Mouse (Mus musculus) ES-Bruce4 (cell line): ENCODE measurements around the gene Akr1b8. TPM values are rescaled to one million over a fixed set of nuclear protein-coding genes. Genes with fewer than 3 reads are reported as not detected.

Source experiments
- H3K27ac ChIP-seq: 2 replicates; pipeline ENCODE4 v1.5.1; 2012; ENCODE audit warnings: low read length, inconsistent platforms; ENCODE audit not compliant: insufficient read depth
- H3K27me3 ChIP-seq: 2 replicates; pipeline ENCODE4 v1.6.1; 2012; ENCODE audit warnings: mild to moderate bottlenecking, low read length, inconsistent platforms; ENCODE audit not compliant: control insufficient read depth, poor library complexity, insufficient read depth, severe bottlenecking
- H3K36me3 ChIP-seq: 2 replicates; pipeline ENCODE4 v1.6.1; 2012; ENCODE audit warnings: inconsistent platforms, mild to moderate bottlenecking, low read length, moderate library complexity; ENCODE audit not compliant: control insufficient read depth, poor library complexity, insufficient read depth, severe bottlenecking
- H3K4me1 ChIP-seq: one replicate; pipeline ENCODE4 v1.8.1; 2011; ENCODE audit warnings: low read length; ENCODE audit not compliant: control insufficient read depth, insufficient read depth
- H3K4me3 ChIP-seq: 2 replicates; pipeline ENCODE4 v1.5.1; 2011; ENCODE audit warnings: low read depth, mild to moderate bottlenecking, low read length
- H3K9ac ChIP-seq: 2 replicates; pipeline ENCODE4 v1.6.1; 2012; ENCODE audit warnings: low read depth, mild to moderate bottlenecking, inconsistent platforms; ENCODE audit not compliant: poor library complexity, severe bottlenecking
- H3K9me3 ChIP-seq: replicated peaks from 2 replicates; pipeline ENCODE4 v1.6.1; 2012; ENCODE audit warnings: mild to moderate bottlenecking, low read length, inconsistent platforms; ENCODE audit not compliant: control insufficient read depth, poor library complexity, insufficient read depth, severe bottlenecking
- CTCF ChIP-seq: IDR thresholded peaks from one replicate; pipeline ENCODE4 v1.8.1; 2011; ENCODE audit warnings: low read depth, low read length
- EP300 ChIP-seq: IDR thresholded peaks from 2 replicates; pipeline ENCODE4 v1.6.1; 2011; ENCODE audit warnings: low read depth, low read length; ENCODE audit not compliant: insufficient read depth
- POLR2A ChIP-seq: IDR thresholded peaks from one replicate; pipeline ENCODE4 v1.8.1; 2011; ENCODE audit warnings: low read length; ENCODE audit not compliant: insufficient read depth
- polyA plus RNA-seq: library from polyadenylated mRNA; stranded (reverse); fragments of >200 nt; gene quantifications from 2 replicates; pipeline ENCODE4 v1.2.4, GENCODE M21; 2011; ENCODE audit warnings: low read depth; ENCODE audit not compliant: missing spikeins, insufficient read depth, insufficient read length

Gene Akr1b8
- polyA plus RNA-seq, 1 experiment, result 4.0 TPM

DNA sequence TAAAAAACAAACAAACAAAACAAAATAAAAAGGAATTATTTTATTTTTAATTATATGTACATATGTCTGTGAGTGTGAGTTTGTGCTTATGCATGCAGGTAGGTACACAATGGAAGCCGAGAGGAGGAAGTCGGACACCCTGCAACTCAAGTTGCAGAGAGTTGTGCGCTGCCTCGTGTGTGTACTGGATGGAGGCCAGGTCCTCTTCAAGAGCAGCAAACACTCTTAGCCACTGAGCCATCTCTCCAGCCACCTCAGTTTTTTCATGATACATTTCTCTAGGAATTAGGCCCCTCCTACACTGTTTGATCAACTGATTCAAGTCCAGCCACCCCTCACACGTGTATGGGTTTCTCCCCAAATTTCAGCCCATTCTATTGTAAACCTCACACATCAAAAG is 19.2 kb upstream of the Akr1b8 start:
- no peaks in the 10 kb centered on the region for H3K4me1 ChIP-seq
- H3K9ac ChIP-seq, result no peak overlapping the region
- no peak overlapping the region for H3K27ac ChIP-seq
- no peak overlapping the region for H3K4me3 ChIP-seq
- H3K36me3 ChIP-seq, result no peaks in the 10 kb centered on the region
- H3K9me3 ChIP-seq, result peaks cover 13% of the 10 kb centered on the region; the same call in 1 of the 2 replicates
- no peaks in the 10 kb centered on the region for H3K27me3 ChIP-seq
- TF ChIP-seq CTCF (no peak), POLR2A (no peak), EP300 (no peak)

DNA sequence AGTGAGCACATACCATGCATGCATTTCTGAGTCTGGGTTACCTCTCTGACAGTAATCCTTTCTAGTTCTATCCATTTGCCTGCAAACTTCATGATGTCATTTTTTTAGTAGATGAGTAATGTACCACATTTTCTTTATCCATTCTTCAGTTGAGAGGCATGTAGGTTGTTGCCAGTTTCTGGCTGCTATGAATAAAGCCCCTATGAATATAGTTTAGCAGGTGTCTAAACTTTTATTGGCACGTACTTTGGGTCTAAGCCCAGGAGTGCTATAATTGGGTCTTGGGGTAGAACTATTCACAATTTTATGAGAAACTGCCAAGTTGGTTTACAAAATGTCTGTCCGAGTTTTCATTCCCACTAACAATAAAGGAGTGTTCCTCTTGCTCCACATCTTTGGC is 16.1 kb upstream of the Akr1b8 start:
- H3K9me3 ChIP-seq, result peaks cover 19% of the 10 kb centered on the region
- TF ChIP-seq CTCF (no peak), POLR2A (no peak), EP300 (no peak)
- H3K4me3 ChIP-seq, result no peak overlapping the region
- H3K27ac ChIP-seq, result no peak overlapping the region
- H3K4me1 ChIP-seq, result no peaks in the 10 kb centered on the region
- H3K27me3 ChIP-seq, result no peaks in the 10 kb centered on the region
- H3K36me3 ChIP-seq, result no peaks in the 10 kb centered on the region
- no peak overlapping the region for H3K9ac ChIP-seq

DNA sequence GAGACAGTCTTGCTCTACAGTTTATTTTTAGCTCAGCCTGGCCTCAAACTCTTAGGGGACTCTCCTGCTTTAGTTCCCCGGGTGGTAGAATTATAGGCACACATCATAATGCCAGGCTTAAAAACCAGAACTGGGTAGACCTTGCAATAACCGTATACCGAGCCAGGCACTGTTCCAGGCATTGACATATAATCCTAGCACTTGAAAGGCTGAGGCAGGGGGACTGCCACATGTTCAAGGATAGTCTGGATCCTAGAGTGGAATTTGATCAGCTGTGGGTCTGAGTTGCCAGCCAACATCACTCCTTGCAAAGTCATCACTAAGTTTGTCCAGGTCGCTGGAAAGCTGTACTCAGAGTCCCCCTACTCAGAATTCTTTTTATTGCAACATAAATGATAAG is 11.9 kb upstream of the Akr1b8 start:
- H3K27ac ChIP-seq, result no peak overlapping the region
- TF ChIP-seq CTCF, result no peak
- no peak for TF ChIP-seq EP300
- TF ChIP-seq POLR2A, result no peak
- no peaks in the 10 kb centered on the region for H3K4me1 ChIP-seq
- no peaks in the 10 kb centered on the region for H3K36me3 ChIP-seq
- H3K4me3 ChIP-seq, result no peak overlapping the region
- no peaks in the 10 kb centered on the region for H3K27me3 ChIP-seq
- H3K9me3 ChIP-seq, result peaks cover 19% of the 10 kb centered on the region
- H3K9ac ChIP-seq, result no peak overlapping the region

DNA sequence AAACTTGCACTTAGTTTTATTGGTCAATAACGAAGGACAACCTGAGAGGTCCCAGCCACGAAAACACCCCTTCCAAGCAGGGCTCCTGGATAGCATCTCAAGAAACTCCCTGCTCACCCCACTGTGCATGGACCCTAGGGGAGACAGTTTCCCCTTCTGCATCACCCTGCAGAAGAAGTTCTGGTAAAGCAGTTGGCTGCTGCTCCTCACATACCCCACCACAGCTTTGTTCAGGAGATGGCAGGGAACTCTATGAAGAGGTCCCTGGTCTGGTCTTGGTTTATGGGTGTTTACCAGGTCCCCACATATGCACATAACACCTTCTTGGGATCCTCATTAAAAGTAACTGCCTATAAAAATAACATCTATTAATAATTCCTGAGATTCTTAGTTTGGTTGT is 11.4 kb upstream of the Akr1b8 start:
- Histone ChIP-seq H3K4me1 (no peaks in the 10 kb centered on the region), H3K36me3 (no peaks in the 10 kb centered on the region), H3K27me3 (no peaks in the 10 kb centered on the region), H3K4me3 (no peak overlapping the region), H3K27ac (no peak overlapping the region), H3K9me3 (peaks cover 19% of the 10 kb centered on the region), H3K9ac (no peak overlapping the region)
- TF ChIP-seq CTCF (no peak), POLR2A (no peak), EP300 (no peak)

DNA sequence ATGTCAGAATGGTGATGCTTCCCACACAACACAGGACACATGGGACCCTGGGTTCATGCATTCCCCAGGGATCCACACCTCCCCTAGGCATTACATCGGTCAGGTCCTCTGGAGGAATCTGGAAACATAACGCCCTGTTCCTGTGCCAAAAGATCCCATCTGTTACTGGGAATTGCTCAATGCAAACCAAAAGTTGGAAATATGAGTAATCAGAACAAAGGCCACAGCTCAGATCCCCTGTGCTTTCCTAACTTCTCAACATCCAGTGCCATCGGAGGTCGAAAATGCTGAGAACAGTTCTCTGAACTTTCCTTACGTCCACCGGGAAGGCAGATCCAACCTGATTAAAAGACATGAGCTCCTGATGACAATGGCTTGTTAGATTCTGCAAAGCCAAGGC is 10.5 kb upstream of the Akr1b8 start:
- Histone ChIP-seq H3K4me3 (no peak overlapping the region), H3K36me3 (no peaks in the 10 kb centered on the region), H3K9ac (no peak overlapping the region), H3K9me3 (peaks cover 11% of the 10 kb centered on the region), H3K27me3 (no peaks in the 10 kb centered on the region), H3K27ac (no peak overlapping the region), H3K4me1 (no peaks in the 10 kb centered on the region)
- no peak for TF ChIP-seq POLR2A
- no peak for TF ChIP-seq EP300
- no peak for TF ChIP-seq CTCF

DNA sequence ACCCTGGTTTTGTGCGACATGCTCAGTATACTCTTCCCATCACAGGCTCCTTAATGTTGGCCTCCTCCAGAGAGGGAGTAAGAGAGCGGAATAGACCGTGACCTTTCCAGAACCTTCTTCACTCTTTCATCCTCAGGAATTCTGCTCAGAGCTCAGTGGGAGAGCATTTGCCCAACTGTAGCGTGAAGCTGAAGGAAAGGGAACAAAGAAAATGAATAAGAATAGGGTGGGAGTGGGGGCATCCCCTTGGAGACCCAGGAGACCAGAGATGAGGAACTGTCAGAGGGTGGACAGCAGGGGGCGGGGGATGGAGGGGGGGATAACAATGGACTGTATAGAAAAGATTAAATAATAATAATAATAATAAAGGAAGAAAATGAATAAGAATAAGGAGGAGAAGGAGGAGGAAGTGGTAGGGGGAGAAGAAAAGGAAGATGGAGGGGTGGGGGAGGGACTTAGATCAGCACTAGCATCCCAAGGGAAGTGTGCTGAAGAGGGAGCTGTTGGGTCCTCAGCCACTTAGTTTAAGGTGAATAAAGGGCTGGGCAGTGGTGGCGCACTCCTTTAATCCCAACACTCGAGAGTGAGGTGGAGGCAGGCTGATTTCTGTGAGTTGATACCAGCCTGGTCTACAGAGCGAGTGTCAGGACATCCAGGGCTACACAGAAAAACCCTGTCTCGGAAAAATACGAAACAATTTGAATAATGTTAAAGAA is 9.6 kb upstream of the Akr1b8 start:
- H3K36me3 ChIP-seq, result no peaks in the 10 kb centered on the region
- TF ChIP-seq CTCF (no peak), POLR2A (no peak), EP300 (peak; percentile 49; the same call in 1 of the 2 replicates)
- peaks cover 10% of the 10 kb centered on the region for H3K9me3 ChIP-seq
- peak overlapping the region; percentile 91 for H3K27ac ChIP-seq
- H3K4me1 ChIP-seq, result no peaks in the 10 kb centered on the region
- no peak overlapping the region for H3K9ac ChIP-seq
- no peak overlapping the region for H3K4me3 ChIP-seq
- no peaks in the 10 kb centered on the region for H3K27me3 ChIP-seq
